Mouse (Mus musculus): ENCODE measurements around the gene Slc9a9.
A peak's percentile ranks its signal among the peaks of the same experiment; 100 is the strongest.

The Slc9a9 gene

DNA sequence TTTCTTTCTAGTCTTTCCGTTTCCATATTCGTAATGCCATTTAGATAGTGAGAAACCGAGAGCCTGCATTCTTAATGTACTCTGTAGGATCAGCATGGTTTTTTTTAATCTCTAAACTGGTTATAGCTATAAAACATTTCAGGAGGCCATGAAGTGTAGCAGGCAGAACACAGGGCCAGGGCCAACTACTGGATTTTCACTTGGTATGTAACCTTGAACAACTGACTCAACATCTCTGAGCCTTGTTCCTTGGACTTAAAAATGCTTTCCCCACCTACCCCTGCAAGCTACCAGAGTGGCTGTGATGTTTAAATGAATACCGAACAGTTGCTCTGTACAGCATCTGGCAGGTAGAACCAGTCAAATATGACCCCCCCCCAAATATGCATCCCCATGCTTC lies 418.5 kb downstream of the Slc9a9 start:
- DNase-seq = no peak

DNA sequence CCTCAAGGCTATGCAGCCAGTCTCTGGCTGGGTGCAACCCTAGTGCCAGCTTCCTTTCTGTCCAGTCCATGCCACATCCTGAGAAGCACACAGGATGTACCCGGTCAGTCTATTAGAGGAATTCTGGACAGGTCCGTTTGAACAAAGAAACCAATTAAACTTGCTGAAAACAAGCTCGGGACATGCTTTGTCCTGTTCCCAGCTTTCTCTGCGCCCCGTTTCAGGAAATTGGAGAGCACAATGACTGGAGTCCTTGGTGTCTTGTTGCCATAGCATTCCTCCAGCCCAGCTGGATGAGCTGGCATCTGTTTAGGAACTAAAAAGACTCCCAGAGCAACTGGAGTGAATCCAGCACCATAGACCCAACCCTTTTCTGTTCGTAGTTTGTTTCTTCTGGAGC lies 419.3 kb downstream of the Slc9a9 start:
- peak in 1 of 2 experiments; percentile 13 for DNase-seq

DNA sequence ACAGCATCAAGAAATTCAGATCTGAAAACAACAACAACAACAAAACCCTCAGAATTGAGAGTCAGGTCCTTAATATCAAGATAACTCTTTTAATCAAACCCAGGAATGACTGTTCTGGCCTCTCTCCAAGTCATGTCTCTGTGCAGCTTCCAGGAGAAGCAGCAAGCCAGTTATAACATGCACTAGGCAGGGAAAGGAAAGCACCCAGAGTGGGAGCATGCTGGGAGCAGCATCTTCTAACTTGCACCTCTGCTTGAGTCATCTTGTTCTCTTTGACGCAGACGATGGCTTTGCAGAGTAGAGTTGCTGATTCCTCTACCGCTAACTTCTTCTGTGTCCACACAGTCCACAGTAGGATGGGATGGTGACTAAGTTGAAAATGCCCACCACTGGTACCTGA lies 426.8 kb downstream of the Slc9a9 start:
- DNase-seq = no peak

DNA sequence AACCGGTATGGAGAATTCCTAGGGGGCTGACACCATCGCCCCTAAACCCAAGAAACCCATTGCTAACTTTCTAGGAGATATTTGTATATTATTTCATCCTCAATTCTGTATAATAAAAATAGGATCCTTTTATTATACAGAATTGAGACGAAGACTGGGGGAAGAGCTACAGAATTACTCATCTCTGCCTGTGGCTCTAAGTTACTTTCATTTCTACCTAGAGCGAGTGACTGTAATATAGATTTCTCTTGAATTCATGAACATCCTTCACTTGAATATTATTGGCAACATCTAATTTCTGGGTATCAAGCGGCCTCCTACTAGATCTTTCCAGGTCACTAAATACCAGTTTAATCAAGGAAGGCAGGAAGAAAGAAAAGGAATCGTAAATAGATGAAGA lies 436.1 kb downstream of the Slc9a9 start:
- no peak for DNase-seq

DNA sequence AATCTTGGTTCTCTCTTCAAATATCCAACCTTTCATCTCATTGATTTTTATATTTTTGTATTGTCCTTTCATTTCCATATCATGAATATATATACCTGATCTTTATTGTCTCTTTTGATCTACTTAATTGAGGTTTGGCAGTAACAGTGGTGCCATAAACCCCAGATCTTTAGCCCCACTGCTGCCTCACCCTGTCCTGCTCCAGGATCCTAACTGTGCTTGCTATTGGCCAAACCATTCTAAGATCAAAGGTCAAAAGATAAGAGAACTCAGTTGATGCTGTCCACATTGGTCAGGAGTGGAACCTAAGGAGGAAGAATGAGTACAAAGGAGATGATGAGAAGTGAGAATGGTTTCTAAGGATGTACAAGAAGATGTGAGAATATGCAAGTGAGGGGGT lies 440.1 kb downstream of the Slc9a9 start:
- no peak for DNase-seq

DNA sequence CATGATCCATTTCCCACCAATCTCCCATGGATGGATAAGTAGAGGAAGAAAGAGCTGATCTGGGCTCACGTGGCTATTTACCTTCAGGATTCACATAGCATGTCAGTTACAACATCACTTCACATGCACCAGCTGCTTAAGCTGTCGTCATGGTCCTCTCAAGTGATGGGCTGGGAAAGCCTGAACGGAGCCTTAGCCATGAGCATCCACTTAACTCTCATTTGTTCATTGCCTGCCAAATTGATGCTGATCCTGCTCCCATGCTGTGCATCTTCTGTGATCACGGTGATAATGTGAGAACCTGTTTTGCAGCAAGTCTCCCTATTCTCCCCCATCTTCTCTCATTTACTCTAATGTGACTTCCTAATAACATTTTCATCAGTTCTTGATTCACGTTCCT lies 441.1 kb downstream of the Slc9a9 start:
- no peak for DNase-seq

DNA sequence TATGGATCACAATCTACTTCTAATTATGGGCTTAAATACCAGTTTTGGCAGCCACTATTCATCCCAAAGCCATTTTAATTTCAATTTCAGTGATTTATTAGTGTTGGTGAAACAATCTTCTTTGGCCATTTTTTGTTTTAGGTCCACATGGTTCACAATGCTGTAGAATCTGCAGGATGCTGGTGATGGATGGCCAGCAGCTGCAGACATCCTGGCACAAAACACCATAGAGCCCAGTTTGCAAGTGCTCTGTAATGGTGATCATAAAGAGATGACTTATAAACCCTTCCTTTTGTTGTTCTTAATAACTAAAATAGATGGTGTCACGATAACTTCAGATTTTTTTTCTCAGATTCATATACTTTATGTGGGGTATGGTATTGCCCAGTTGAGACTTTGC lies 442.0 kb downstream of the Slc9a9 start:
- DNase-seq = no peak

DNA sequence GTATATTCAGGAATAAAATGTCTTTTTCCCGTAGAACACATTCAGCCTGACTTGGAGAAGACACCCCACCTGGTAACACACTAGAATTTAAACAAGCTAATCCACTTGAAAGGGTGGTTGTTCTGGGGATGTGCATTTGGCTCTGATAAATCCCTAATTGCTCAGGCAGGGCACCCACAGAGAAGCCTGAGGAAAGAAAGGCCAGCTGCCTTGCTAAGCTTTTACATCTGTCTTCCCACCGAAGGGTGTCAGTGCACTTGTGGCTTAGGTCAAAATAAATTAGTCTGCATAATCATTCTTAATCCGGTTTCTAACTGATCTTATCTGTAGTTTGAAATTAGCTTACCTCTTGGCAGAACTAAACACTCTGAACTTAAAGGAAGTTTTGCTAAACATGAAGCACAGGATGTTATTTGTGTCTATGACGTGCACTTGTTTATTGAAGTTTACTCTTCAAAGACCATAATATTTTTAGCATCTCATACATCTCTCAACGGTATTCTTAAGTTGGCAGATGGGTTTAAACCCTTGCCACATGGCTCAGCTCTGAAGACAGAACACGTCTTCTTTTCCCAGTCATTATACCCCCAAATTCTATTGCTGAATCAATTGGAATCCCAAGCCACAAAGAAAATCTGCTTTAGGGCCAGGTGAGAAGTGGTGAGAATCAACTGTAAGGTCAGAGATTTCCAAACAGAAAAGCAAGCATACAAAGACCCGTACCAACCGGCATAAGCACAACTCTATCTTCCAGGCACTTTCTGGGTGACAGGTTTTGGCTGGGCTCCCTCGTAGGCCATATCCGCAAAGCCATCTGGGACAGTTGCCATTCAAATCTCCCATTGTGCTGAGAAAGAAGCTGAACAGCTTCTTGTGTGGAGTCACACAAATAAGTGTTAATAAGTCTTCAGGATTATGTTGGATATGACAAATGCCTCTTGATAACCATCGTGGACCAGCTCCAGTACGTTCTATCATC lies 443.7 kb downstream of the Slc9a9 start:
- DNase-seq = peak; percentile 55 to 58

DNA sequence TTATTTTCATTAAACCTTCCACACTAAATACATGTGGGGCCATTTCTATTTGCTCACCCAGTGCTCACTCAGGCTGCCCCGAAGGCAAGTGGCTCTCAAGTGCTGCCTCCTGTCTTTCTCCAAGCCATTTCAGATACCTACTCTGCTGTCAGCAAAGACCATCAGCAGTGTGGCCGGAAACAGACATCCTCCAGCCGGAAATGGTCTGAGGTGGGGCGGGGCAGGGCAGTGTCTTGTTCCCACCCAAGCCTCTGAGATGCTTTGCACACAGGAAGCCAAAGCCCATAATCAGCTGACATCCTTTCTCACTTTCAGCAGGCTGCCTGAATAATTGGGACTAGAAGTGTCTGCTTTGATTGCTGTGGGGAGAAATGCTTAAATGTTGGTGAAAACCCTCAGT lies 450.4 kb downstream of the Slc9a9 start:
- DNase-seq = no peak

DNA sequence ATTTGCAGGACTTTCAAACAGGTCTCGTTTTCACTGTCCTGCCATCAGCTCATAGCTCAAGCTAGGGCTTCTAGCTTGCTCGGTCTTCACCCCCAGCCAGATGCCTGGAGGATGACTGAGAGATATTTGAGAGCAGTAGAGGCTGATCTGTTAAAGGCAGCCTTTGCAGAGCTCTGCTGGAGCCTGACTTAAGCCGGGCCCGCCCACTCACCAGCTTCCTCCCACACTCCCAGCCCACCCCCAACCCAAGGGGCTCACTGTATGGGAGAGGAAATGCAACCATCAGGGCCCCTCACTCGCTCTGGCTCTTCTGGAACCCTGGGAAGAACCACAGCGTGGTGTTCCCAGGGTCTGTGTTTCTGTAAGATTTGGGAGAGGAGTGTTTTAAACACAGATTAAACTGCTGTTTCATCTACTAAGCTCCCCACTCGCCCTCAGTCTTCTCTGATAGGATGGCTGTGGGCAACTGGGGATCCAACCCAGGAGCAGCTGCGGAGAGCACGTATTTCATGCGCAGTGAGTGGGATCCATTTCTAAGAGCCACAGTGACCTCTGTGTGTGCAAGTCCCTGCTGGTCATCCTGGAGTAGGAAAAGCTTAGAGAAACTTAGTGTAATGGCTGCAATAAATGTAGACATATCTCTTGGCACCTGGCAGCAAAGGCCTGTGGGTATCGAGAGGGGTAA lies 451.6 kb downstream of the Slc9a9 start:
- no peak for DNase-seq

DNA sequence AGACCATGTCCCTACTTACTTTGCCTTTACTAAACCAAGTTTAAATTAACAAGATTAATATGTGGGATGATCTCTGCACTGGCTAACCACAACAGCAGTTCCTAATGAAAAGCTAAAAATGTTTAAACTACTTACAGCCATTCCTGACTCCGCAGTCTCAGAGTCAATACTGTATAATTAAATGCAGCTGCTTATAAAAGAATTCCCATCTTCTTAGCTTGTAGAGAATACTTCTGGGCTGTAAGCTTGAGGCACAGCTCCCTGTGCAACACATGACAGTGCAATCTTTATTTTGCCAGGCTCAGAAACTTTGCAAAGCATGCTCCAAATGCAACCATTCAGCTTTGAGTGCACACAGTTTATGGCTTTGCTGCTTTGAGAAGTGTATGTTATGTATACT lies 456.0 kb downstream of the Slc9a9 start:
- DNase-seq = no peak

DNA sequence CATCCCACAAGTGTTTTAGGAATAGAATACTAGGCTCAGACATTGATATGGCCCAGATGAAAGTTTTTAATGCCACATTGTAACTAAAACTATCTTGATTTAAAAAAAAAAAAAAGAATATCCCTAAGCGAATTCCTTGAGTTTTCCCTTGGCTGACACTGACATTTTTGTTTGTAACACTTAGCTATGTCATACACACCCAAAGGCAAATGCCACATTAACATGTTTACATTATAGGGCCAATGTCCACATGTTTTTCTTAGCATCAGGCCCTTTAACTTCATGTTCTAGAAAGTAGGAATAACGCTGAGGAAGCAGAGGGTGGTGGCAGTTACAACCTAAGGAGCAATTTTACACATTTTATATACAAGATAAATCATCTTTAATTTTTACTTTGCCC lies 458.1 kb downstream of the Slc9a9 start:
- no peak for DNase-seq

DNA sequence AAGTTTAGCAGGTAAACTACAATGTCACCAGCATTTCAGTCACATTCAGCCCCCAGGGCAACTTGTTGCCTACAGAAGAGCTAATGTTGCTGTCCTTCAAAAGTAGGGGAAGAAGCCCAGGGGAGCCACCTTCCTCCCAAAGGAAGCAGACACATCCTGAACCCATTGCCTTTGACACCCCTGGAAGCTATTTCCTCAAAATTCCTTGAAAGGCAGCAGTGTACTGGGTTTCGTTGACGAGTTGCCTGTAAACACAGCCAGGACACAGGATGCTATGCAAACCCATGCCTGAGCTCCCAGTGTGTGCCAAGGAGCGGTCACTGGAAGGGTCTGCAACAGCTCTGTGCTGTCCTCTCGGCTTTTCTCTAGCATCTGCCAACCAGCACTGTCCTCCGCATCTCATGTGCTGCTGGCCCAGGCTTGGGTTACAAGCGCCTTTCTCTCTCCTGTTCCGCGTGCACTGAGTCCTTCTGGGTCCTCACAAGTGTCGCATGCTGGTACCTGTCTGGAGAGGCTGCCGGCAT lies 479.6 kb downstream of the Slc9a9 start:
- DNase-seq = no peak

DNA sequence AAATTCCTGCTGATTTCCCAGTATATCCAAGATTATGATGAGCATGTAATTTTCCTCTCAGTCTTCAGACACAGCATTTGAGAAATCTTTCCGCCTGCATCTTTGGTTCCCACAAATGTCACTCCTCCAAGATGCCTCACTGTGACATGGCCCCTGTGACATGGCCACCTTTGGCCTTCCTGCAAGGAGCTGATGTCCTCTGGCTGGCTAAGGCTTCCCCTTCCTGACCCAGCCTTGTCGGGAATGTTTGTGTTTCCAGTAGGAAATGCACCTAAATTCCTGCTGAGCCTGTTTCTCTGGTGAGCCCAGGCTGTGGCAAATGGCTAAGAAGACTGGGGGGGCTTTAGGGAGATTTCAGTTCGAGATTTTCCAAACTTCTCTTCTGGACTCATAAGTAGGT lies 480.4 kb downstream of the Slc9a9 start:
- DNase-seq = no peak

DNA sequence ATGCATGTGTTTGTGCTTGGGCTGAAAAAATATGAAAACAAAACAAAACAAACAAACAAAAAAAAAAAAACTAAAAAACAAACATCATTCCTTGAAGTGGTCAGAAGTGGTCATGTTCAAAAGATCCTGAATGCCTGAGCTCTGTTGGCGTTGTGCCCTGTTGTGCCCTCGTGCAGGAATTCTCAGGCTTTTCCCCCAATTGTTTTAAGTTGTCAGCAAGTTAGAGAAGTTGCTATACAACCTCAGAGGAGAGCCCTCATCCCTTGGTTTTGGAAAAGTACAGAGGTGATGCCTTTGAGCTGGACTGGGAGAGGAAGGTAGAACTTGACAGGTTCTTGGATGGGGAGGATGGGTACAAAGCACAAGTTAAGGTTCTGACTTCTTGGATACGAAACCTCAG lies 480.9 kb downstream of the Slc9a9 start:
- no peak for DNase-seq

DNA sequence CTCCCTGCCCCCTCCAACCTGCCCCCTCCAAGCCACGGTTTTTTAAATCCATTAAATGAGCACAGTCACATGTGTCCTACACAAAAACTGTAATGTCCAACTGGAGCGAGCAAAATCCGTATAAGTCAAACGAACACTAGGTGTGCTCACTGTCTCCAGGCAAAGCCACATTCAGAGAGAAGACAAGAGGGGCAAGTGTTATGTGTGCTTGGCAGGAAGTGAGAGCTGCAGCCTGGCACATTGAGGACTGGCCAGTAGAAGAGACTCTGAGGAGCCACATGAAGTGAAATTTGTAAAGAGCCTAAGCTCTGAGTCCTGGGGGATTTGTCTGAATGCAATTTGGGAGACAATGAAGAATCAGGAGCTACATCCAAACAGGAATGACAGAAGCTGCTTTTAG lies 481.3 kb downstream of the Slc9a9 start:
- DNase-seq = no peak

DNA sequence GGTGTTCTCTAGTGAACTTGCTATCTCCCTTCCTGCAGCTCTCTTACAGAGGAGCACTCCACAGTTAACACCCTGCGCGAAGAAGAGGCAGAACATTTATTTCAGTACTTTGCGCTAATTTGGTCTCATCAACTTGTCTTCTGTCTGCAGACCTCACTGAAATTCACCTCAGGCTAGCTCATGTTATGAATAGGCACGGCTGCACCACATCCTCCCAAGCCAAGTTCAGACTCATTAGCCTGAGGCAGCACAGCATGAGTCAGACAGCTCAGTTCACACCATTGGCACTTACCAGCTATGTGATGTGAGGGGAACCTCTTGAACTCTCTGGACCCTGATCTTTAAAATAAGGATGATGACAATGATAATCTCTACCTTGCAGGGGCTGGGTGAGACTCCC lies 482.0 kb downstream of the Slc9a9 start:
- no peak for DNase-seq

DNA sequence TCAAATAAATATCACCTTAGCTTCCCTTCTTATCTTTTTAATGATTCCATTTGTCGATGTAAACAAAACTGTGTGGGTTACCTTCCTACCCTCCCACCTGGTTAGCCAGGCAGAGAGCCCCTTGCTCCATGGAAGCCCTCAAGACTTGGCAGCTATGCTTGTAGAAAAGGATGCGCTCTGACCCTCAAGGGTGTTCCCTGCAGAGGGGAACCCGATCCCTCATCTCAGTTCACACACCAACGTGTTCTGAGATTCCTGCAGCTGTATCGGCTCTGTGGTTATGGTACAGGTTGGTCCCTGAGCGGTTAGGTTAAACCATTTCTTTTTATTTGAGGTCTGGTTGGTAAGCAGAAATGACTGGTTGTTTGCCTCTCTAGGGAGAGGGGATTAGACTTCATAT lies 484.3 kb downstream of the Slc9a9 start:
- DNase-seq = no peak

DNA sequence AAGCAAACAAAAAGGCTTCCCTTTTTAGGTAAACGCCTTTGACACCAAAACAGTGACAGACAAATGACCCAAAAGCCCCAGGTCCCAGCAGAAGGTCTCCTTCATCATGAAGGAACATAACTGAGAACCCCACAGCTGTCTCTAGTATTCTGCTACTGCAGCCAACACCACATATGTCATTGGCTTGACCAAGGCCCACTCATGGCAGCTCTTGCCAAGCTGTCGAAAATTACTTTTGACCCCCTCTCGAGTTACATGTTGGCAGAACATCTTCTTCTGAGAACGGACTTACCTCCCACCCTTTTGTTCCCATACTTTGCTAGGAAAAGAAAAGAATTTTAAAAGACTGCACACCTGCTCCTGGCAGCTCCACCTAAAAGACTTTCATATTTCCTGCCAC lies 488.2 kb downstream of the Slc9a9 start:
- DNase-seq = peak in 1 of 2 experiments; percentile 24

DNA sequence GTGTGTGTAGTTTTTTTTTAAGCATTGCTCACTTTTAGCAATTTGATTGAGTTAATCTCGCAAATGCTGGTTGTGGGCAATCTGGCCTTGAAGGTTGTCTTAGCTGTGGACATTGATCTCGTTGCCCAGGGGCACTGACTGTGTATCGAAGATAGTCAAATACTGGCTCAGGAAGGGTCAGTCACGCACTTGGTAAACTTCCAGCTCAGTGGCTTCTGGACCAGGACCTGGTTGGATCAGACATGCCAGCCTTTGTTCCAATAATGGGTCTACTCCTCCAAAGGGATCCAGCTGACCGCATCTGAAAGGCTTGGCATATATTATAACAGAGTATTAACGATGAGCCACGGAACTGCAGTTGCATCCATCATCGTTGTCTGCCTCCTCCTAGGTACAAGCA lies 489.2 kb downstream of the Slc9a9 start:
- peak; percentile 42 to 58 for DNase-seq

DNA sequence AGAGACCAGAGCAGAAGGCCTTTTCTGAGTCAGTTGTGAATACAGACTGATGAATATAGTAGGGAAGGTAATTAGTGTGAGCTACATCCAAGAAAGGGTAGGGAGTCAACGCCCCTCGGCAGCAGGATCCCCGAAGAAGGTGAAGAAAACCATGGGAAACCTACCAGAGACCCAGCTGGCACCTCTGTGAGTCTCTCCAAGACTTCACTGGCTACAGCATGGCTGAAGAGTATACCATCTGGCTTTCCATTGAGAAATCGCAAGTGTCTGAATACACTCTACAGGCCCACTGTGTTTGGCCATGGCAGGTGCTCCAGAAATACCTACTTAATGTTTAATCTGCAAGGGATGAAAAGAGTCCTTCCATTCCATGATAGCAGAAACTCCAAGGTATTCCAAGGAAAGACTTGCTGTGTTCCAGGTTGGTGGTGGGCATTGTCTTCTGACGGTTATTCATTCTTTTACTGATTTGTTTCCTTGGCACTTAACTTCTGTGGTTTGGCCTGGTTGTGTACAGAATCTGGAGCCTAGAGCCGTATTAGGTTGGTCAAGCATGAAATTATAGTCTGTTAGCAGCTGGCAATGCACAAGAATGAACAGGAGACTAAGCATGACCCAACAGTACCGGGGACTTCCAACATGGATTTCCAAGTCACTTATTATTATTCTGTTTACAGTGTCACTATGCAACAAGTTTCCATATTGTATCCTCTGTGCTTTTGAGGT lies 491.0 kb downstream of the Slc9a9 start:
- DNase-seq = peak; percentile 56 to 60

DNA sequence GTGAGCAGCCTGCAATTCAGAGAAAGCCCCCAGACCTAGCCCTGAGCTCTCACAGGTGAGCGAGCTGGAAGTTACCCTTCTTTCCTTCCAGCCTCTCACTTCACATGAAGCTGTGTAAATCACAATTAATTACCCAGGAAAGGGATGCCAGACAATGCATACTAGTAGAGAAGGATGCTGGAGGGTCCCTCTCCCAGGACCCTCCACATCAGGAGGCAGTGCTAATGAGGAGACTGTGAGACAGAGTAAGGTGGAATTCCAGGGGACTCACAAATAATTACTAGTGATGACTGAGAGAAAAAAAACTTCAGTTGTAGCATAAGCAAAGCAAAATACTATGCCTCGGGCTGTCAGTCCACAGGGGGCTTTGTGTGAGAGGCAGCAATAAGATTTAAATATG lies 492.0 kb downstream of the Slc9a9 start:
- DNase-seq = no peak

DNA sequence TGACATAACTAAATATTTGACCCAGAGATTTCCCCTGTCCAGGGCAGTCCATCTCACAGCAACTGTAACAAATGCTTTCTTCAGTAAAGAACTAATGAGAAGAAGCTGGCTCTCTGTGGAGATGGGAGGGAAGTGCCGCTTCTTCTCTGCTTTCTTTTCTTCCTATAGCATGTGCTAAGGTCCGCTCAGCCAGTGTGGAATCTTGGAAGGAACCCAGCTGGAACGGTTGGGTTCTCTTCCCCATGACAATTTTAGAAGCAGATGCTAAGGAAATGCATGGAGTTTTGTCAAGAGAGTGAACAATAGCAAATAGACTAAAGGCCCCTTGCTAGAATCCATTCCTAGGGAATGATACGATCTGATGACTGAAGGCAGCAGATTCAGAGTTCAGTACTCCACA lies 496.5 kb downstream of the Slc9a9 start:
- peak in 1 of 2 experiments; percentile 20 for DNase-seq

Measured in cerebellum, postnatal 14 days (tissue).